Mouse (Mus musculus): Measurements from ENCODE around the gene Gm9603. TPM values are rescaled to one million over a fixed set of nuclear protein-coding genes. Genes with fewer than 3 reads are reported as not detected.
"Not testable (repeated sequence)": the region's sequence is repeated elsewhere in the genome, so short reads cannot be mapped to it uniquely, and the experiment has no call there.

Gm9603 gene
- total RNA-seq (2015; ENCODE audit: low replicate concordance) (not detected in 2 replicates), total RNA-seq (2017; ENCODE audit: low replicate concordance) (not detected in 2 replicates)

DNA sequence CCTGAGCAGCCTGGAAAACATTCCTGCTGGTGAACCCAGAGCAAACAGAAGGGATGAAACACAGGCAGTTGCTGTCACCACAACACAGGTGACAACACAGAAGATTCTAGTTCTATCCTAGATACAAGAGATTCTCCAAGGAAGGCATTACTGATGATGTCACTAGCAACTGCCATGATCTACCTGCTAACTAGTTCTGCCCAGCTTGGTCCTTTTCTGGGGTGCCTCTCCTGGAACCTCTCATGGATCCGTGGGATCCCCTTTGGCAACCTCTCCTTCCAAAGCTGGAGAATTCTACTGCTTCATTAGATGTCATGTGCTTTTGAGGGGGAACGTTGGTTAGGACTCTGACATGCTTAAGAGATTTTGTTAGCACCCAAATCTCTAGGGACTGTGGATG lies at the start of gene Gm9603:
Gm9603 (minus strand) TSS at position 101 of the 400 bp plus-strand sequence.
- not testable (repeated sequence) for ATAC-seq (replicated peaks; ENCODE audit: low FRiP score, poor library complexity, severe bottlenecking)

GRCm38 (mm10) chr14:5632928-5633327 lies 54.3 kb downstream of the Gm9603 start, which contains the start of gene Gm8265:
TSS of gene Gm8265 (minus strand) at chr14:5633028.
- not testable (repeated sequence) for ATAC-seq (replicated peaks; ENCODE audit: low FRiP score, poor library complexity, severe bottlenecking)

Other genes starting within 250 kb of the Gm9603 start
- gene Gm3194, start 232.0 kb downstream of the Gm9603 start, total RNA-seq (2015; ENCODE audit: low replicate concordance) = not detected in 2 replicates
- not detected in 2 replicates for gene Gm3194, start 232.0 kb downstream of the Gm9603 start, total RNA-seq (2017; ENCODE audit: low replicate concordance)
- gene Gm8246, start 209.6 kb downstream of the Gm9603 start, total RNA-seq (2015; ENCODE audit: low replicate concordance) = not detected in 2 replicates
- gene Gm8246, start 209.6 kb downstream of the Gm9603 start, total RNA-seq (2017; ENCODE audit: low replicate concordance) = not detected in 2 replicates
- not detected in 2 replicates for gene Gm3187, start 203.2 kb downstream of the Gm9603 start, total RNA-seq (2015; ENCODE audit: low replicate concordance)
- not detected in 2 replicates for gene Gm3187, start 203.2 kb downstream of the Gm9603 start, total RNA-seq (2017; ENCODE audit: low replicate concordance)
- not detected in 2 replicates for gene Gm3488, start 185.8 kb downstream of the Gm9603 start, total RNA-seq (2015; ENCODE audit: low replicate concordance)
- not detected in 2 replicates for gene Gm3488, start 185.8 kb downstream of the Gm9603 start, total RNA-seq (2017; ENCODE audit: low replicate concordance)
- not detected in 2 replicates for gene Gm3532, start 149.0 kb downstream of the Gm9603 start, total RNA-seq (2015; ENCODE audit: low replicate concordance)
- not detected in 2 replicates for gene Gm3532, start 149.0 kb downstream of the Gm9603 start, total RNA-seq (2017; ENCODE audit: low replicate concordance)
- gene Gm8265, start 54.4 kb downstream of the Gm9603 start, total RNA-seq (2015; ENCODE audit: low replicate concordance) = not detected in 2 replicates
- gene Gm8265, start 54.4 kb downstream of the Gm9603 start, total RNA-seq (2017; ENCODE audit: low replicate concordance) = not detected in 2 replicates
- gene Gm3373, start 54.1 kb upstream of the Gm9603 start, total RNA-seq (2015; ENCODE audit: low replicate concordance) = not detected in 2 replicates
- gene Gm3373, start 54.1 kb upstream of the Gm9603 start, total RNA-seq (2017; ENCODE audit: low replicate concordance) = not detected in 2 replicates
- not detected in 2 replicates for gene Gm3383, start 120.5 kb upstream of the Gm9603 start, total RNA-seq (2015; ENCODE audit: low replicate concordance)
- gene Gm3383, start 120.5 kb upstream of the Gm9603 start, total RNA-seq (2017; ENCODE audit: low replicate concordance) = not detected in 2 replicates
- gene Gm3424, start 142.9 kb upstream of the Gm9603 start, total RNA-seq (2015; ENCODE audit: low replicate concordance) = not detected in 2 replicates
- gene Gm3424, start 142.9 kb upstream of the Gm9603 start, total RNA-seq (2017; ENCODE audit: low replicate concordance) = not detected in 2 replicates
- gene Gm8237, start 192.9 kb upstream of the Gm9603 start, total RNA-seq (2015; ENCODE audit: low replicate concordance) = not detected in 2 replicates
- gene Gm8237, start 192.9 kb upstream of the Gm9603 start, total RNA-seq (2017; ENCODE audit: low replicate concordance) = not detected in 2 replicates

All from erythroblast, adult 5-6 weeks (primary cell).